Mouse (Mus musculus) neural tube, embryonic 15.5 days (tissue): ENCODE measurements at regions not wholly inside any gene's neighbourhood (a gene's known extent, or its start where the extent isn't known, plus 50 kb on each side); places are given as distances from the start of the nearest gene placed in this dataset.

Experiments
- ATAC-seq: fragments of 200-750 bp; cut with Nextera tagmentation; 2 replicates; pipeline ENCODE4 v1.8.0; 2017; ENCODE audit warnings: mild to moderate bottlenecking, moderate TSS enrichment, moderate library complexity; ENCODE audit not compliant: low FRiP score
- H3K27ac ChIP-seq: fragments of 300-500 bp; sonication (generic); replicated peaks from 2 replicates; pipeline ENCODE4 v1.5.1; 2015; ENCODE audit warnings: mild to moderate bottlenecking, inconsistent platforms
- H3K27me3 ChIP-seq: fragments of 300-500 bp; sonication (generic); replicated peaks from 2 replicates; pipeline ENCODE4 v1.6.1; 2015; ENCODE audit warnings: inconsistent platforms
- H3K36me3 ChIP-seq: fragments of 300-500 bp; sonication (generic); 2 replicates; pipeline ENCODE4 v1.6.1; 2015; ENCODE audit warnings: inconsistent platforms
- H3K4me1 ChIP-seq: fragments of 300-500 bp; sonication (generic); 2 replicates; pipeline ENCODE4 v1.6.1; 2015; ENCODE audit warnings: inconsistent platforms
- H3K4me2 ChIP-seq: fragments of 300-500 bp; sonication (generic); 2 replicates; pipeline ENCODE4 v1.6.1; 2015; ENCODE audit warnings: inconsistent platforms, mild to moderate bottlenecking, moderate library complexity
- H3K4me3 ChIP-seq: fragments of 300-500 bp; sonication (generic); replicated peaks from 2 replicates; pipeline ENCODE4 v1.5.1; 2015; ENCODE audit warnings: mild to moderate bottlenecking, inconsistent platforms
- H3K9ac ChIP-seq: fragments of 300-500 bp; sonication (generic); replicated peaks from 2 replicates; pipeline ENCODE4 v1.6.1; 2015; ENCODE audit warnings: mild to moderate bottlenecking, inconsistent platforms
- H3K9me3 ChIP-seq: fragments of 300-500 bp; sonication (generic); replicated peaks from 2 replicates; pipeline ENCODE4 v1.6.1; 2016; ENCODE audit warnings: inconsistent platforms
- WGBS: fragments of 180-500 bp; shearing (Covaris S2); methylation state at CpG from one replicate; pipeline ENCODE4 v1.1.7; 2015; ENCODE audit warnings: mixed read lengths; 5-methylcytosine and 5-hydroxymethylcytosine counted together

GRCm38 (mm10) chr4:31824518-31825437, 139.1 kb upstream of the Map3k7 start:
- Histone ChIP-seq H3K9me3 (no peaks in the 10 kb centered on the region), H3K36me3 (no peaks in the 10 kb centered on the region), H3K9ac (no peak overlapping the region), H3K4me3 (no peak overlapping the region), H3K4me1 (peaks cover 5% of the 10 kb centered on the region; the same call in 1 of the 2 replicates), H3K4me2 (peak overlapping the region; percentile 39), H3K27me3 (no peaks in the 10 kb centered on the region), H3K27ac (no peak overlapping the region)
- 63% methylated on average over 14 of the region's 14 CpGs for WGBS
- no peak for ATAC-seq

- 85% methylated on average over 3 of the region's 3 CpGs for WGBS
Observed at GRCm38 (mm10) chr4:31825438-31825830, 138.5 kb upstream of the Map3k7 start.

GRCm38 (mm10) chr4:31826661-31827060, 137.2 kb upstream of the Map3k7 start:
- Histone ChIP-seq H3K4me3 (no peak overlapping the region), H3K4me1 (peaks cover 5% of the 10 kb centered on the region; the same call in 1 of the 2 replicates), H3K4me2 (no peak overlapping the region), H3K9me3 (no peaks in the 10 kb centered on the region), H3K27ac (no peak overlapping the region), H3K36me3 (no peaks in the 10 kb centered on the region), H3K27me3 (no peaks in the 10 kb centered on the region), H3K9ac (no peak overlapping the region)
- no peak for ATAC-seq
- WGBS = 73% methylated on average over 8 of the region's 8 CpGs

More at GRCm38 (mm10) chr4:31825438-31825830, 138.5 kb upstream of the Map3k7 start:
- no peak for ATAC-seq
- no peak overlapping the region for H3K4me2 ChIP-seq
- H3K27ac ChIP-seq = no peak overlapping the region
- H3K36me3 ChIP-seq = no peaks in the 10 kb centered on the region
- no peaks in the 10 kb centered on the region for H3K27me3 ChIP-seq
- no peak overlapping the region for H3K9ac ChIP-seq
- H3K4me3 ChIP-seq = no peak overlapping the region
- H3K4me1 ChIP-seq = peaks cover 5% of the 10 kb centered on the region; the same call in 1 of the 2 replicates
- no peaks in the 10 kb centered on the region for H3K9me3 ChIP-seq

- no peaks in the 10 kb centered on the region for H3K36me3 ChIP-seq
- H3K4me3 ChIP-seq = no peak overlapping the region
- no peak overlapping the region for H3K4me2 ChIP-seq
- no peaks in the 10 kb centered on the region for H3K9me3 ChIP-seq
- ATAC-seq = no peak
- H3K27me3 ChIP-seq = no peaks in the 10 kb centered on the region
- no peak overlapping the region for H3K27ac ChIP-seq
- peaks cover 5% of the 10 kb centered on the region; the same call in 1 of the 2 replicates for H3K4me1 ChIP-seq
- H3K9ac ChIP-seq = no peak overlapping the region
- WGBS = 73% methylated on average over 7 of the region's 7 CpGs
Observed at GRCm38 (mm10) chr4:31827266-31827665, 136.6 kb upstream of the Map3k7 start.

- 10% methylated on average over 11 of the region's 11 CpGs for WGBS
- no peak overlapping the region for H3K4me2 ChIP-seq
- H3K4me3 ChIP-seq = no peak overlapping the region
Observed at GRCm38 (mm10) chr4:31830241-31830640, 133.7 kb upstream of the Map3k7 start.

GRCm38 (mm10) chr4:31831469-31831868, 132.4 kb upstream of the Map3k7 start:
- no peak overlapping the region for H3K9ac ChIP-seq
- WGBS = 80% methylated on average over 2 of the region's 2 CpGs
- H3K4me1 ChIP-seq = peaks cover 10% of the 10 kb centered on the region; the same call in 1 of the 2 replicates
- H3K9me3 ChIP-seq = no peaks in the 10 kb centered on the region
- H3K27ac ChIP-seq = no peak overlapping the region
- H3K36me3 ChIP-seq = no peaks in the 10 kb centered on the region
- no peak for ATAC-seq
- H3K4me3 ChIP-seq = no peak overlapping the region
- H3K4me2 ChIP-seq = no peak overlapping the region
- no peaks in the 10 kb centered on the region for H3K27me3 ChIP-seq

More at GRCm38 (mm10) chr4:31830241-31830640, 133.7 kb upstream of the Map3k7 start:
- H3K27me3 ChIP-seq = no peaks in the 10 kb centered on the region
- peaks cover 10% of the 10 kb centered on the region; the same call in 1 of the 2 replicates for H3K4me1 ChIP-seq
- H3K9me3 ChIP-seq = no peaks in the 10 kb centered on the region
- H3K27ac ChIP-seq = no peak overlapping the region
- ATAC-seq = no peak
- no peaks in the 10 kb centered on the region for H3K36me3 ChIP-seq
- H3K9ac ChIP-seq = no peak overlapping the region

GRCm38 (mm10) chr4:31833828-31834227, 130.1 kb upstream of the Map3k7 start:
- H3K36me3 ChIP-seq = no peaks in the 10 kb centered on the region
- WGBS = 14% methylated on average over 4 of the region's 4 CpGs
- no peak for ATAC-seq
- H3K27ac ChIP-seq = no peak overlapping the region
- H3K27me3 ChIP-seq = no peaks in the 10 kb centered on the region
- H3K9me3 ChIP-seq = no peaks in the 10 kb centered on the region
- H3K4me3 ChIP-seq = no peak overlapping the region
- no peak overlapping the region for H3K9ac ChIP-seq
- peaks cover 12% of the 10 kb centered on the region for H3K4me1 ChIP-seq
- no peak overlapping the region for H3K4me2 ChIP-seq

- Histone ChIP-seq H3K36me3 (no peaks in the 10 kb centered on the region), H3K4me1 (peaks cover 12% of the 10 kb centered on the region), H3K9ac (no peak overlapping the region), H3K27ac (no peak overlapping the region), H3K4me2 (no peak overlapping the region), H3K9me3 (no peaks in the 10 kb centered on the region), H3K4me3 (no peak overlapping the region), H3K27me3 (no peaks in the 10 kb centered on the region)
- no peak for ATAC-seq
- WGBS = 22% methylated on average over 5 of the region's 5 CpGs
Observed at GRCm38 (mm10) chr4:31835051-31835450, 128.8 kb upstream of the Map3k7 start.

- Histone ChIP-seq H3K9ac (no peak overlapping the region), H3K4me1 (peaks cover 12% of the 10 kb centered on the region), H3K27me3 (no peaks in the 10 kb centered on the region), H3K36me3 (no peaks in the 10 kb centered on the region), H3K4me3 (no peak overlapping the region), H3K9me3 (no peaks in the 10 kb centered on the region), H3K4me2 (no peak overlapping the region), H3K27ac (no peak overlapping the region)
- WGBS = 21% methylated on average over 5 of the region's 5 CpGs
- peak; percentile 26; the same call in 1 of the 2 replicates for ATAC-seq
Observed at GRCm38 (mm10) chr4:31838592-31838991, 125.3 kb upstream of the Map3k7 start.

- no peak overlapping the region for H3K9ac ChIP-seq
- H3K9me3 ChIP-seq = no peaks in the 10 kb centered on the region
- ATAC-seq = no peak
- H3K27me3 ChIP-seq = no peaks in the 10 kb centered on the region
- no peak overlapping the region for H3K27ac ChIP-seq
- H3K4me2 ChIP-seq = no peak overlapping the region
- no peaks in the 10 kb centered on the region for H3K4me1 ChIP-seq
- 91% methylated on average over 6 of the region's 6 CpGs for WGBS
- H3K36me3 ChIP-seq = no peaks in the 10 kb centered on the region
- no peak overlapping the region for H3K4me3 ChIP-seq
Observed at GRCm38 (mm10) chr4:31849763-31850162, 114.1 kb upstream of the Map3k7 start.

GRCm38 (mm10) chr4:31851006-31851405, 112.9 kb upstream of the Map3k7 start:
- 63% methylated on average over 3 of the region's 3 CpGs for WGBS
- H3K4me2 ChIP-seq = no peak overlapping the region
- H3K9ac ChIP-seq = no peak overlapping the region
- no peaks in the 10 kb centered on the region for H3K27me3 ChIP-seq
- H3K4me3 ChIP-seq = no peak overlapping the region
- no peaks in the 10 kb centered on the region for H3K36me3 ChIP-seq
- H3K4me1 ChIP-seq = no peaks in the 10 kb centered on the region
- H3K9me3 ChIP-seq = no peaks in the 10 kb centered on the region
- no peak for ATAC-seq
- H3K27ac ChIP-seq = no peak overlapping the region

GRCm38 (mm10) chr4:31853851-31854250, 110.0 kb upstream of the Map3k7 start:
- Histone ChIP-seq H3K9me3 (no peaks in the 10 kb centered on the region), H3K27me3 (no peaks in the 10 kb centered on the region), H3K27ac (no peak overlapping the region), H3K9ac (no peak overlapping the region), H3K4me1 (no peaks in the 10 kb centered on the region), H3K4me2 (no peak overlapping the region), H3K36me3 (no peaks in the 10 kb centered on the region), H3K4me3 (no peak overlapping the region)
- WGBS = 90% methylated on average over 6 of the region's 6 CpGs
- ATAC-seq = no peak
